ENCODE assay signal across 9 mouse cellular contexts in the genomic region with DNA sequence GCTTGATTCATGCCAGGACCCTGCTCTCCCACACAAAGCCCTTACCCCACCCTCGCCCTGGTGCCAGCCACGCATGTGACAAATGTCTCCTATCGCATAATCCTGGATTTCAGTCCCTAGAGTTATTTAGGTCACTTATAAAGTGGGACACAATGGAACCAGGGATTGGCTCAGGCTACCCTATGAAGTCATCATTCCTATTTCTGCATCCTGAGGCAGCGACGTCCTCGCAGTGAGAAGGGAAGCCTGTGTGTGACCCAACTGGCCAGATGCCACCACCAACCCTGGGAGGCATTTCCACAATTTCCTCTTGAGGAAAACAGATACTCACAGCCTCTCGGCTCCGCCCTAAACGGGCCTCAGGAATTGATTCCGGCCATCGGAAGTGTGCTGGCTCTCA. TPM values are rescaled to one million over a fixed set of nuclear protein-coding genes. Genes with fewer than 3 reads are reported as not detected.
A peak's percentile ranks its signal among the peaks of the same experiment; 100 is the strongest.
DNase-seq lines count a peak whose midpoint lies in the region; ATAC-seq and TF ChIP-seq lines count a peak whose summit lies in the region.
"Had no signal": no experiment of that assay in that cellular context is flagged by ENCODE, and none has a peak within 500 bp of the region (broad histone marks: within the 10 kb centered on the region; RNA-seq: fewer than 3 reads in every experiment).

No protein-coding gene starts in this region.

- WGBS in midbrain, embryonic 12.5 days: 76% methylated on average over 11 of the region's 11 CpGs
- WGBS in midbrain, embryonic 16.5 days: 63% methylated on average over 11 of the region's 11 CpGs
- 64% methylated on average over 11 of the region's 11 CpGs for WGBS in embryonic facial prominence, embryonic 14.5 days
- 23% methylated on average over 11 of the region's 11 CpGs for WGBS in heart, embryonic 15.5 days
- 65% methylated on average over 11 of the region's 11 CpGs for WGBS in kidney, embryonic 16.5 days
- 33% methylated on average over 11 of the region's 11 CpGs for WGBS in liver, postnatal 0 days (ENCODE audit: insufficient replicate concordance)

- no peak overlapping the region for H3K4me2 ChIP-seq in midbrain, embryonic 12.5 days (replicated peaks)
- H3K4me2 ChIP-seq in midbrain, embryonic 16.5 days (ENCODE audit: low read length): no peak overlapping the region
- no peak overlapping the region for H3K4me2 ChIP-seq in embryonic facial prominence, embryonic 14.5 days (ENCODE audit: low read depth, low read length)
- peak overlapping the region; percentile 28; the same call in 1 of the 2 replicates for H3K4me2 ChIP-seq in heart, embryonic 15.5 days
- no peak overlapping the region for H3K4me2 ChIP-seq in kidney, embryonic 16.5 days (replicated peaks; ENCODE audit: low read depth, low read length)
- 0 out of 2 replicates have a peak overlapping the region, but pooled peaks have one; percentile 1 for H3K4me2 ChIP-seq in liver, postnatal 0 days (ENCODE audit: low read depth, low read length)

- H3K9me3 ChIP-seq in midbrain, embryonic 12.5 days: no peaks in the 10 kb centered on the region
- H3K9me3 ChIP-seq in midbrain, embryonic 16.5 days (replicated peaks; ENCODE audit: control insufficient read depth, low read length, poor library complexity, severe bottlenecking): no peaks in the 10 kb centered on the region
- no peaks in the 10 kb centered on the region for H3K9me3 ChIP-seq in embryonic facial prominence, embryonic 14.5 days (ENCODE audit: control insufficient read depth, low read length)
- H3K9me3 ChIP-seq in heart, embryonic 15.5 days (replicated peaks): no peaks in the 10 kb centered on the region
- no peaks in the 10 kb centered on the region for H3K9me3 ChIP-seq in kidney, embryonic 16.5 days (ENCODE audit: low read length)
- no peaks in the 10 kb centered on the region for H3K9me3 ChIP-seq in liver, postnatal 0 days (ENCODE audit: low read length)

- H3K9ac ChIP-seq in midbrain, embryonic 12.5 days (replicated peaks): no peak overlapping the region
- H3K9ac ChIP-seq in midbrain, embryonic 16.5 days (ENCODE audit: low read depth, low read length): no peak overlapping the region
- H3K9ac ChIP-seq in embryonic facial prominence, embryonic 14.5 days (ENCODE audit: low read depth, low read length): no peak overlapping the region
- 0 out of 2 replicates have a peak overlapping the region, but pooled peaks have one; percentile 14 for H3K9ac ChIP-seq in heart, embryonic 15.5 days
- no peak overlapping the region for H3K9ac ChIP-seq in kidney, embryonic 16.5 days (replicated peaks; ENCODE audit: low read length)
- H3K9ac ChIP-seq in liver, postnatal 0 days (replicated peaks): no peak overlapping the region

- H3K4me3 ChIP-seq in midbrain, embryonic 12.5 days: no peak overlapping the region
- no peak overlapping the region for H3K4me3 ChIP-seq in midbrain, embryonic 16.5 days (ENCODE audit: low read depth, low read length)
- H3K4me3 ChIP-seq in embryonic facial prominence, embryonic 14.5 days (ENCODE audit: low read depth, low read length): no peak overlapping the region
- H3K4me3 ChIP-seq in heart, embryonic 15.5 days: no peak overlapping the region
- no peak overlapping the region for H3K4me3 ChIP-seq in kidney, embryonic 16.5 days (ENCODE audit: low read length)
- H3K4me3 ChIP-seq in liver, postnatal 0 days (ENCODE audit: low read depth, low read length): no peak overlapping the region
- H3K4me3 ChIP-seq: myocyte had no signal

- peaks cover 43% of the 10 kb centered on the region for H3K4me1 ChIP-seq in midbrain, embryonic 12.5 days
- peaks cover 15% of the 10 kb centered on the region for H3K4me1 ChIP-seq in midbrain, embryonic 16.5 days (ENCODE audit: control insufficient read depth, insufficient read depth, low read length)
- peaks cover 6% of the 10 kb centered on the region for H3K4me1 ChIP-seq in embryonic facial prominence, embryonic 14.5 days (ENCODE audit: control insufficient read depth, insufficient read depth, low read length)
- H3K4me1 ChIP-seq in heart, embryonic 15.5 days (replicated peaks): peaks cover 74% of the 10 kb centered on the region
- peaks cover 51% of the 10 kb centered on the region for H3K4me1 ChIP-seq in kidney, embryonic 16.5 days (ENCODE audit: insufficient read depth, low read length)
- H3K4me1 ChIP-seq in liver, postnatal 0 days (ENCODE audit: insufficient read depth): no peaks in the 10 kb centered on the region

- DNase-seq in embryonic facial prominence, embryonic 14.5 days (ENCODE audit: low spot score): peak; percentile 76
- peak; percentile 59 for DNase-seq in liver, postnatal 0 days
- peak; percentile 65 to 71 for DNase-seq in right cerebral cortex, postnatal 10 days (ENCODE audit: low spot score in 2 of 2)
- DNase-seq in urinary bladder, adult 2 months (ENCODE audit: low spot score): no peak

- TF ChIP-seq CTCF in liver, postnatal 0 days (IDR thresholded peaks at IDR 0.05; ENCODE audit: low read depth): no peak

- no peaks in the 10 kb centered on the region for H3K36me3 ChIP-seq in midbrain, embryonic 12.5 days
- no peaks in the 10 kb centered on the region for H3K36me3 ChIP-seq in midbrain, embryonic 16.5 days (ENCODE audit: control insufficient read depth, insufficient read depth, low read length)
- no peaks in the 10 kb centered on the region for H3K36me3 ChIP-seq in embryonic facial prominence, embryonic 14.5 days (ENCODE audit: control insufficient read depth, insufficient read depth, low read length)
- H3K36me3 ChIP-seq in heart, embryonic 15.5 days: no peaks in the 10 kb centered on the region
- no peaks in the 10 kb centered on the region for H3K36me3 ChIP-seq in kidney, embryonic 16.5 days (ENCODE audit: insufficient read depth, low read length)
- H3K36me3 ChIP-seq in liver, postnatal 0 days (replicated peaks; ENCODE audit: insufficient read depth, low read length): no peaks in the 10 kb centered on the region

- TF ChIP-seq EP300 in liver, postnatal 0 days (IDR thresholded peaks at IDR 0.05; ENCODE audit: low read depth): no peak

- no peaks in the 10 kb centered on the region for H3K27me3 ChIP-seq in midbrain, embryonic 12.5 days
- H3K27me3 ChIP-seq in midbrain, embryonic 16.5 days (ENCODE audit: control insufficient read depth, insufficient read depth, low read depth, low read length): no peaks in the 10 kb centered on the region
- no peaks in the 10 kb centered on the region for H3K27me3 ChIP-seq in embryonic facial prominence, embryonic 14.5 days (replicated peaks; ENCODE audit: control insufficient read depth, insufficient read depth, low read length)
- no peaks in the 10 kb centered on the region for H3K27me3 ChIP-seq in heart, embryonic 15.5 days
- H3K27me3 ChIP-seq in kidney, embryonic 16.5 days (ENCODE audit: insufficient read depth, low read length): no peaks in the 10 kb centered on the region
- no peaks in the 10 kb centered on the region for H3K27me3 ChIP-seq in liver, postnatal 0 days (ENCODE audit: insufficient read depth, low read length)

- 0 out of 2 replicates have a peak overlapping the region, but pooled peaks have one; percentile 7 for H3K27ac ChIP-seq in midbrain, embryonic 12.5 days (replicated peaks)
- H3K27ac ChIP-seq in midbrain, embryonic 16.5 days (ENCODE audit: low read length): no peak overlapping the region
- H3K27ac ChIP-seq in embryonic facial prominence, embryonic 14.5 days (replicated peaks; ENCODE audit: low read depth, low read length): peak overlapping the region; percentile 73
- H3K27ac ChIP-seq in heart, embryonic 15.5 days: peak overlapping the region; percentile 90
- H3K27ac ChIP-seq in kidney, embryonic 16.5 days (ENCODE audit: low read length): peak overlapping the region; percentile 86
- H3K27ac ChIP-seq in liver, postnatal 0 days (ENCODE audit: low read depth): peak overlapping the region; percentile 3; the same call in 1 of the 2 replicates

- no peak for ATAC-seq in midbrain, embryonic 12.5 days (ENCODE audit: low FRiP score, low read depth)
- ATAC-seq in midbrain, embryonic 16.5 days: no peak
- ATAC-seq in embryonic facial prominence, embryonic 14.5 days (ENCODE audit: low read depth): peak; percentile 56; the same call in 1 of the 2 replicates
- ATAC-seq in heart, embryonic 15.5 days (replicated peaks; ENCODE audit: insufficient number of reproducible peaks, insufficient read depth, low FRiP score, low read depth): peak; percentile 85
- peak; percentile 37 for ATAC-seq in kidney, embryonic 16.5 days (ENCODE audit: low FRiP score, low TSS enrichment)
- ATAC-seq in liver, postnatal 0 days: peak; percentile 74

RNA-seq across cellular contexts. Expression of a gene that starts 17.2 kb away (rescaled TPM):
- polyA plus RNA-seq in midbrain, embryonic 12.5 days (2016; fragmentation: Nextera tagmentation; extraction: Ambion mirVana): 8.4 and 9.3 TPM in 2 replicates
- polyA plus RNA-seq in midbrain, embryonic 16.5 days (2015; fragmentation: Nextera tagmentation; extraction: Ambion mirVana): 3.0 and 3.2 TPM in 2 replicates
- 1.6 and 2.2 TPM in 2 replicates for polyA plus RNA-seq in embryonic facial prominence, embryonic 14.5 days (2014; fragmentation: Nextera tagmentation; extraction: Ambion mirVana)
- 4.6 and 5.4 TPM in 2 replicates for polyA plus RNA-seq in heart, embryonic 15.5 days (2015; fragmentation: Nextera tagmentation; extraction: Ambion mirVana)
- 6.8 and 7.4 TPM in 2 replicates for polyA plus RNA-seq in kidney, embryonic 16.5 days (2015; fragmentation: Nextera tagmentation; extraction: Ambion mirVana)
- polyA plus RNA-seq in liver, postnatal 0 days (2015; fragmentation: Nextera tagmentation; extraction: Ambion mirVana): 0.51 and 0.72 TPM in 2 replicates
- polyA plus RNA-seq in urinary bladder, adult 2 months (2012; rRNA removed): 0.50 and 0.55 TPM in 2 replicates
- polyA plus RNA-seq: myocyte had no signal

RNA-seq across cellular contexts. Expression of a gene that starts 31.7 kb away (rescaled TPM):
- polyA plus RNA-seq in midbrain, embryonic 12.5 days (2016; fragmentation: Nextera tagmentation; extraction: Ambion mirVana): not detected in 2 replicates
- polyA plus RNA-seq in midbrain, embryonic 16.5 days (2015; fragmentation: Nextera tagmentation; extraction: Ambion mirVana): not detected in 2 replicates
- not detected in 2 replicates for polyA plus RNA-seq in embryonic facial prominence, embryonic 14.5 days (2014; fragmentation: Nextera tagmentation; extraction: Ambion mirVana)
- not detected in 2 replicates for polyA plus RNA-seq in heart, embryonic 15.5 days (2015; fragmentation: Nextera tagmentation; extraction: Ambion mirVana)
- 0.42 TPM in 1 of 2 replicates, not detected in the other for polyA plus RNA-seq in kidney, embryonic 16.5 days (2015; fragmentation: Nextera tagmentation; extraction: Ambion mirVana)
- polyA plus RNA-seq in liver, postnatal 0 days (2015; fragmentation: Nextera tagmentation; extraction: Ambion mirVana): not detected in 2 replicates
- polyA plus RNA-seq in urinary bladder, adult 2 months (2012; rRNA removed): 1.6 and 3.0 TPM in 2 replicates
- polyA plus RNA-seq: myocyte had no signal

RNA-seq across cellular contexts. Expression of a gene that starts 41.0 kb away (rescaled TPM):
- 32.4 and 32.6 TPM in 2 replicates for polyA plus RNA-seq in midbrain, embryonic 12.5 days (2016; fragmentation: Nextera tagmentation; extraction: Ambion mirVana)
- polyA plus RNA-seq in midbrain, embryonic 16.5 days (2015; fragmentation: Nextera tagmentation; extraction: Ambion mirVana): 7.4 and 10.4 TPM in 2 replicates
- polyA plus RNA-seq in embryonic facial prominence, embryonic 14.5 days (2014; fragmentation: Nextera tagmentation; extraction: Ambion mirVana): 8.1 and 9.0 TPM in 2 replicates
- polyA plus RNA-seq in heart, embryonic 15.5 days (2015; fragmentation: Nextera tagmentation; extraction: Ambion mirVana): 20.2 and 21.0 TPM in 2 replicates
- 26.4 and 29.9 TPM in 2 replicates for polyA plus RNA-seq in kidney, embryonic 16.5 days (2015; fragmentation: Nextera tagmentation; extraction: Ambion mirVana)
- 1.5 and 2.1 TPM in 2 replicates for polyA plus RNA-seq in liver, postnatal 0 days (2015; fragmentation: Nextera tagmentation; extraction: Ambion mirVana)
- 3.3 and 4.0 TPM in 2 replicates for polyA plus RNA-seq in urinary bladder, adult 2 months (2012; rRNA removed)

Comparison
In these comparisons a context has a peak if more than half of its experiments do, and no peak if none do; other contexts are left out.
1. ATAC-seq: peak in embryonic facial prominence, embryonic 14.5 days (single experiment), heart, embryonic 15.5 days (single experiment), kidney, embryonic 16.5 days (single experiment) and liver, postnatal 0 days (single experiment); none in midbrain, embryonic 12.5 days (single experiment) and midbrain, embryonic 16.5 days (single experiment).
2. H3K4me2 ChIP-seq: peak in heart, embryonic 15.5 days (single experiment) and liver, postnatal 0 days (single experiment); none in midbrain, embryonic 12.5 days (single experiment), midbrain, embryonic 16.5 days (single experiment), embryonic facial prominence, embryonic 14.5 days (single experiment) and kidney, embryonic 16.5 days (single experiment).